Mouse (Mus musculus) heart, embryonic 15.5 days (tissue): ENCODE results near the gene Gabpb2. TPM values are rescaled to one million over a fixed set of nuclear protein-coding genes. Genes with fewer than 3 reads are reported as not detected.

ENCODE experiments used
- ATAC-seq: fragments of 200-750 bp; cut with Nextera tagmentation; replicated peaks from 2 replicates; pipeline ENCODE4 v1.8.0; 2017; ENCODE audit warnings: low read depth, moderate TSS enrichment; ENCODE audit not compliant: insufficient number of reproducible peaks, insufficient read depth, low FRiP score
- H3K27ac ChIP-seq: fragments of 300-500 bp; sonication (generic); 2 replicates; pipeline ENCODE4 v1.5.1; 2015; ENCODE audit warnings: mild to moderate bottlenecking, inconsistent platforms
- H3K27me3 ChIP-seq: fragments of 300-500 bp; sonication (generic); 2 replicates; pipeline ENCODE4 v1.6.1; 2015; ENCODE audit warnings: inconsistent platforms
- H3K36me3 ChIP-seq: fragments of 300-500 bp; sonication (generic); 2 replicates; pipeline ENCODE4 v1.6.1; 2015; ENCODE audit warnings: mild to moderate bottlenecking, inconsistent platforms
- H3K4me1 ChIP-seq: fragments of 300-500 bp; sonication (generic); replicated peaks from 2 replicates; pipeline ENCODE4 v1.6.1; 2015; ENCODE audit warnings: inconsistent platforms
- H3K4me2 ChIP-seq: fragments of 300-500 bp; sonication (generic); 2 replicates; pipeline ENCODE4 v1.6.1; 2015; ENCODE audit warnings: inconsistent platforms, mild to moderate bottlenecking, moderate library complexity
- H3K4me3 ChIP-seq: fragments of 300-500 bp; sonication (generic); 2 replicates; pipeline ENCODE4 v1.5.1; 2015; ENCODE audit warnings: mild to moderate bottlenecking, inconsistent platforms
- H3K9ac ChIP-seq: fragments of 300-500 bp; sonication (generic); 2 replicates; pipeline ENCODE4 v1.6.1; 2015; ENCODE audit warnings: mild to moderate bottlenecking, inconsistent platforms
- H3K9me3 ChIP-seq: fragments of 300-500 bp; sonication (generic); replicated peaks from 2 replicates; pipeline ENCODE4 v1.6.1; 2016; ENCODE audit warnings: inconsistent platforms
- WGBS: fragments of 180-500 bp; shearing (Covaris S2); methylation state at CpG from one replicate; pipeline ENCODE4 v1.1.7; 2015; ENCODE audit warnings: mixed read lengths; 5-methylcytosine and 5-hydroxymethylcytosine counted together
- polyA plus RNA-seq: library from polyadenylated mRNA; unstranded; fragments of >200 nt; fragmentation: Nextera tagmentation; extraction: Ambion mirVana; gene quantifications from 2 replicates; pipeline ENCODE4 v1.2.1, GENCODE M21; 2015

Gabpb2 gene
- polyA plus RNA-seq, 1 experiment from 2014 or later, result 5.1 TPM

- Histone ChIP-seq H3K4me1 (peaks cover 46% of the 10 kb centered on the region), H3K36me3 (no peaks in the 10 kb centered on the region), H3K4me2 (no peak overlapping the region), H3K27ac (no peak overlapping the region), H3K27me3 (peaks cover 22% of the 10 kb centered on the region; the same call in 1 of the 2 replicates), H3K9ac (no peak overlapping the region), H3K9me3 (no peaks in the 10 kb centered on the region), H3K4me3 (no peak overlapping the region)
- 53% methylated on average over 5 of the region's 5 CpGs for WGBS
- ATAC-seq, result no peak
Observed at GRCm38 (mm10) chr3:95164840-95165239, 52.9 kb downstream of the Gabpb2 start.

- H3K4me3 ChIP-seq, result no peak overlapping the region
- no peak overlapping the region for H3K9ac ChIP-seq
- H3K36me3 ChIP-seq, result no peaks in the 10 kb centered on the region
- no peak for ATAC-seq
- H3K27ac ChIP-seq, result no peak overlapping the region
- WGBS, result 77% methylated on average over 5 of the region's 5 CpGs
- 0 out of 2 replicates have a peak, but pooled peaks cover 19% of the 10 kb centered on the region for H3K27me3 ChIP-seq
- peaks cover 49% of the 10 kb centered on the region for H3K4me1 ChIP-seq
- no peaks in the 10 kb centered on the region for H3K9me3 ChIP-seq
- H3K4me2 ChIP-seq, result no peak overlapping the region
Observed at GRCm38 (mm10) chr3:95164256-95164550, 53.5 kb downstream of the Gabpb2 start.

GRCm38 (mm10) chr3:95163419-95164255 is 54.1 kb downstream of the Gabpb2 start:
- Histone ChIP-seq H3K9me3 (no peaks in the 10 kb centered on the region), H3K27me3 (0 out of 2 replicates have a peak, but pooled peaks cover 19% of the 10 kb centered on the region), H3K36me3 (no peaks in the 10 kb centered on the region), H3K4me3 (no peak overlapping the region), H3K9ac (no peak overlapping the region), H3K27ac (no peak overlapping the region), H3K4me2 (peak overlapping the region; percentile 16; the same call in 1 of the 2 replicates), H3K4me1 (peaks cover 49% of the 10 kb centered on the region)
- no peak for ATAC-seq
- WGBS, result 41% methylated on average over 11 of the region's 11 CpGs

- no peak overlapping the region for H3K9ac ChIP-seq
- no peak for ATAC-seq
- no peak overlapping the region for H3K27ac ChIP-seq
- 0 out of 2 replicates have a peak, but pooled peaks cover 10% of the 10 kb centered on the region for H3K27me3 ChIP-seq
- H3K9me3 ChIP-seq, result no peaks in the 10 kb centered on the region
- 39% methylated on average over 2 of the region's 2 CpGs for WGBS
- no peaks in the 10 kb centered on the region for H3K36me3 ChIP-seq
- H3K4me3 ChIP-seq, result peak overlapping the region; percentile 79; the same call in 1 of the 2 replicates
- peak overlapping the region; percentile 98 for H3K4me2 ChIP-seq
- peaks cover 49% of the 10 kb centered on the region for H3K4me1 ChIP-seq
Observed at GRCm38 (mm10) chr3:95162345-95162628, 55.4 kb downstream of the Gabpb2 start.

GRCm38 (mm10) chr3:95161618-95162344 is 55.9 kb downstream of the Gabpb2 start:
- H3K27me3 ChIP-seq, result 0 out of 2 replicates have a peak, but pooled peaks cover 7% of the 10 kb centered on the region
- H3K36me3 ChIP-seq, result no peaks in the 10 kb centered on the region
- H3K4me3 ChIP-seq, result peak overlapping the region; percentile 79
- H3K4me1 ChIP-seq, result peaks cover 49% of the 10 kb centered on the region
- 25% methylated on average over 9 of the region's 9 CpGs for WGBS
- no peaks in the 10 kb centered on the region for H3K9me3 ChIP-seq
- no peak for ATAC-seq
- peak overlapping the region; percentile 74 for H3K9ac ChIP-seq
- H3K4me2 ChIP-seq, result peak overlapping the region; percentile 98
- H3K27ac ChIP-seq, result no peak overlapping the region

- H3K27ac ChIP-seq, result no peak overlapping the region
- H3K9me3 ChIP-seq, result no peaks in the 10 kb centered on the region
- peak overlapping the region; percentile 98 for H3K4me2 ChIP-seq
- H3K27me3 ChIP-seq, result 0 out of 2 replicates have a peak, but pooled peaks cover 7% of the 10 kb centered on the region
- peak overlapping the region; percentile 74 for H3K9ac ChIP-seq
- whole genome bisulfite sequencing, result 1% methylated on average over 30 of the region's 30 CpGs
- ATAC-seq, result no peak
- H3K4me1 ChIP-seq, result peaks cover 49% of the 10 kb centered on the region
- peak overlapping the region; percentile 79 for H3K4me3 ChIP-seq
- H3K36me3 ChIP-seq, result no peaks in the 10 kb centered on the region
Observed at GRCm38 (mm10) chr3:95161041-95161551, 56.6 kb downstream of the Gabpb2 start.

- WGBS, result under 1% methylated on average over 66 of the region's 66 CpGs
- Histone ChIP-seq H3K4me3 (peak within 1 kb of the TSS; percentile 79), H3K27me3 (0 out of 2 replicates have a peak, but pooled peaks cover 7% of the 10 kb centered on the region), H3K9ac (peak within 1 kb of the TSS; percentile 74), H3K9me3 (no peaks in the 10 kb centered on the region), H3K4me1 (peaks cover 49% of the 10 kb centered on the region), H3K36me3 (no peaks in the 10 kb centered on the region), H3K27ac (peak within 1 kb of the TSS; percentile 41; the same call in 1 of the 2 replicates), H3K4me2 (peak within 1 kb of the TSS; percentile 98)
- ATAC-seq, result peak; percentile 97
Observed at GRCm38 (mm10) chr3:95159987-95160963, 57.4 kb downstream of the Gabpb2 start, which contains the start of gene Sema6c. Gene Sema6c (plus strand): TSS chr3:95160457.

- peaks cover 43% of the 10 kb centered on the region for H3K4me1 ChIP-seq
- no peak for ATAC-seq
- H3K36me3 ChIP-seq, result no peaks in the 10 kb centered on the region
- no peaks in the 10 kb centered on the region for H3K9me3 ChIP-seq
- no peak overlapping the region for H3K27ac ChIP-seq
- H3K27me3 ChIP-seq, result 0 out of 2 replicates have a peak, but pooled peaks cover 7% of the 10 kb centered on the region
- H3K4me3 ChIP-seq, result peak overlapping the region; percentile 79
- peak overlapping the region; percentile 54 for H3K9ac ChIP-seq
- H3K4me2 ChIP-seq, result peak overlapping the region; percentile 98
- 15% methylated on average over 8 of the region's 8 CpGs for WGBS
Observed at GRCm38 (mm10) chr3:95159511-95159986, 58.2 kb downstream of the Gabpb2 start.

- H3K4me3 ChIP-seq, result no peak overlapping the region
- no peak overlapping the region for H3K27ac ChIP-seq
- H3K9me3 ChIP-seq, result no peaks in the 10 kb centered on the region
- 52% methylated on average over 4 of the region's 4 CpGs for WGBS
- ATAC-seq, result no peak
- H3K4me1 ChIP-seq, result no peaks in the 10 kb centered on the region
- no peaks in the 10 kb centered on the region for H3K36me3 ChIP-seq
- no peak overlapping the region for H3K4me2 ChIP-seq
- H3K27me3 ChIP-seq, result no peaks in the 10 kb centered on the region
- no peak overlapping the region for H3K9ac ChIP-seq
Observed at GRCm38 (mm10) chr3:95153874-95154273, 63.8 kb downstream of the Gabpb2 start.

GRCm38 (mm10) chr3:95147924-95148323 is 69.8 kb downstream of the Gabpb2 start:
- WGBS, result 67% methylated on average over 3 of the region's 3 CpGs
- H3K4me3 ChIP-seq, result no peak overlapping the region
- no peak for ATAC-seq
- H3K27me3 ChIP-seq, result no peaks in the 10 kb centered on the region
- no peaks in the 10 kb centered on the region for H3K9me3 ChIP-seq
- no peak overlapping the region for H3K27ac ChIP-seq
- no peak overlapping the region for H3K4me2 ChIP-seq
- no peak overlapping the region for H3K9ac ChIP-seq
- H3K36me3 ChIP-seq, result no peaks in the 10 kb centered on the region
- no peaks in the 10 kb centered on the region for H3K4me1 ChIP-seq
